Mouse (Mus musculus) neutrophil, adult 5-6 weeks (primary cell): Measurements from ENCODE around the gene Gm9732. TPM values are rescaled to one million over a fixed set of nuclear protein-coding genes. Genes with fewer than 3 reads are reported as not detected.
"Not testable (repeated sequence)": the region's sequence is repeated elsewhere in the genome, so short reads cannot be mapped to it uniquely, and the experiment has no call there.

ENCODE experiments used
- ATAC-seq: fragments of 151-379, 151-347 bp; 2 replicates; pipeline ENCODE4 v1.8.0; 2017; ENCODE audit warnings: mild to moderate bottlenecking, moderate TSS enrichment; ENCODE audit not compliant: insufficient number of reproducible peaks, poor library complexity, low FRiP score, severe bottlenecking; ENCODE audit errors: extremely low read depth
- total RNA-seq: library from RNA; stranded (forward); fragments of 200-1000 nt; gene quantifications from 2 replicates; pipeline ENCODE4 v1.2.3, GENCODE M21; 2017

The Gm9732 gene
- total RNA-seq, 1 experiment from 2014 or later, result not detected

GRCm38 (mm10) chr14:43337646-43338045, 62.8 kb downstream of the Gm9732 start:
- not testable (repeated sequence) for ATAC-seq

- not testable (repeated sequence) for ATAC-seq
Observed at GRCm38 (mm10) chr14:43347711-43348110, 72.9 kb downstream of the Gm9732 start, which contains the start of gene 1700001F09Rik. Gene 1700001F09Rik, minus strand, starts transcription at chr14:43347811.

GRCm38 (mm10) chr14:43352944-43353343, 78.1 kb downstream of the Gm9732 start:
- not testable (repeated sequence) for ATAC-seq

Other genes with a start within 250 kb of the Gm9732 start
- not detected in 2 replicates for gene Gm8094, start 198.4 kb upstream of the Gm9732 start, total RNA-seq
- gene Gm8104, start 174.4 kb upstream of the Gm9732 start, total RNA-seq, result not detected in 2 replicates
- gene Gm7233, start 95.2 kb upstream of the Gm9732 start, total RNA-seq, result not detected in 2 replicates
- not detected in 2 replicates for gene Gm8122, start 39.7 kb upstream of the Gm9732 start, total RNA-seq
- not detected in 2 replicates for gene Gm8126, start 16.4 kb upstream of the Gm9732 start, total RNA-seq
- gene Gm8127, start 18.8 kb downstream of the Gm9732 start, total RNA-seq, result not detected in 2 replicates
- not detected in 2 replicates for gene 1700001F09Rik, start 72.8 kb downstream of the Gm9732 start, total RNA-seq
- gene Gm8138, start 141.3 kb downstream of the Gm9732 start, total RNA-seq, result not detected in 2 replicates